Mouse (Mus musculus) kidney, embryonic 15.5 days (tissue): ENCODE measurements at regions not wholly inside any gene's neighbourhood (a gene's known extent, or its start where the extent isn't known, plus 50 kb on each side); places are given as distances from the start of the nearest gene placed in this dataset.

Experiments
- ATAC-seq: fragments of 200-750 bp; cut with Nextera tagmentation; replicated peaks from 2 replicates; pipeline ENCODE4 v1.8.0; 2017; ENCODE audit warnings: moderate TSS enrichment; ENCODE audit not compliant: low FRiP score
- H3K27ac ChIP-seq: fragments of 300-500 bp; sonication (generic); 2 replicates; pipeline ENCODE4 v1.5.1; 2015; ENCODE audit warnings: mild to moderate bottlenecking, inconsistent platforms
- H3K27me3 ChIP-seq: fragments of 300-500 bp; sonication (generic); 2 replicates; pipeline ENCODE4 v1.6.1; 2015; ENCODE audit warnings: inconsistent platforms
- H3K36me3 ChIP-seq: fragments of 300-500 bp; sonication (generic); 2 replicates; pipeline ENCODE4 v1.6.1; 2015; ENCODE audit warnings: inconsistent platforms
- H3K4me1 ChIP-seq: fragments of 300-500 bp; sonication (generic); 2 replicates; pipeline ENCODE4 v1.6.1; 2015; ENCODE audit warnings: inconsistent platforms
- H3K4me2 ChIP-seq: fragments of 300-500 bp; sonication (generic); 2 replicates; pipeline ENCODE4 v1.6.1; 2015; ENCODE audit warnings: moderate library complexity, mild to moderate bottlenecking, inconsistent platforms
- H3K4me3 ChIP-seq: fragments of 300-500 bp; sonication (generic); replicated peaks from 2 replicates; pipeline ENCODE4 v1.5.1; 2015; ENCODE audit warnings: mild to moderate bottlenecking, inconsistent platforms
- H3K9ac ChIP-seq: fragments of 300-500 bp; sonication (generic); 2 replicates; pipeline ENCODE4 v1.6.1; 2015; ENCODE audit warnings: mild to moderate bottlenecking, inconsistent platforms
- H3K9me3 ChIP-seq: fragments of 300-500 bp; sonication (generic); replicated peaks from 2 replicates; pipeline ENCODE4 v1.6.1; 2016; ENCODE audit warnings: inconsistent platforms
- WGBS: fragments of 180-500 bp; shearing (Covaris S2); methylation state at CpG from one replicate; pipeline ENCODE4 v1.1.7; 2015; ENCODE audit warnings: mixed read lengths; 5-methylcytosine and 5-hydroxymethylcytosine counted together

GRCm38 (mm10) chr1:42241172-42241571 is 454.4 kb upstream of the Pou3f3 start:
- peaks cover 16% of the 10 kb centered on the region for H3K4me1 ChIP-seq
- H3K4me3 ChIP-seq = no peak overlapping the region
- H3K9me3 ChIP-seq = no peaks in the 10 kb centered on the region
- H3K9ac ChIP-seq = no peak overlapping the region
- no peaks in the 10 kb centered on the region for H3K36me3 ChIP-seq
- no peaks in the 10 kb centered on the region for H3K27me3 ChIP-seq
- no peak for ATAC-seq
- no peak overlapping the region for H3K27ac ChIP-seq
- H3K4me2 ChIP-seq = no peak overlapping the region
- 62% methylated on average over 9 of the region's 9 CpGs for WGBS

- WGBS = 89% methylated on average over 11 of the region's 11 CpGs
- ATAC-seq = no peak
These were observed 453.9 kb upstream of the Pou3f3 start for GRCm38 (mm10) chr1:42241601-42242220.

GRCm38 (mm10) chr1:42242586-42243457 is 452.7 kb upstream of the Pou3f3 start:
- H3K4me1 ChIP-seq = peaks cover 16% of the 10 kb centered on the region
- ATAC-seq = peak; percentile 50
- no peaks in the 10 kb centered on the region for H3K36me3 ChIP-seq
- peak overlapping the region; percentile 41; the same call in 1 of the 2 replicates for H3K27ac ChIP-seq
- H3K4me3 ChIP-seq = no peak overlapping the region
- H3K27me3 ChIP-seq = no peaks in the 10 kb centered on the region
- 28% methylated on average over 15 of the region's 15 CpGs for WGBS
- H3K9me3 ChIP-seq = no peaks in the 10 kb centered on the region
- H3K4me2 ChIP-seq = peak overlapping the region; percentile 27; the same call in 1 of the 2 replicates
- no peak overlapping the region for H3K9ac ChIP-seq

More at GRCm38 (mm10) chr1:42241601-42242220, 453.9 kb upstream of the Pou3f3 start:
- Histone ChIP-seq H3K4me1 (peaks cover 16% of the 10 kb centered on the region), H3K4me3 (no peak overlapping the region), H3K9ac (no peak overlapping the region), H3K9me3 (no peaks in the 10 kb centered on the region), H3K4me2 (no peak overlapping the region), H3K36me3 (no peaks in the 10 kb centered on the region), H3K27me3 (no peaks in the 10 kb centered on the region), H3K27ac (no peak overlapping the region)

GRCm38 (mm10) chr1:42243458-42243855 is 452.1 kb upstream of the Pou3f3 start:
- H3K27ac ChIP-seq = no peak overlapping the region
- ATAC-seq = peak; percentile 76; the same call in 1 of the 2 replicates

GRCm38 (mm10) chr1:42243878-42244277 is 451.7 kb upstream of the Pou3f3 start:
- WGBS = 12% methylated on average over 14 of the region's 14 CpGs
- H3K9me3 ChIP-seq = no peaks in the 10 kb centered on the region
- peak; percentile 40; the same call in 1 of the 2 replicates for ATAC-seq
- H3K36me3 ChIP-seq = no peaks in the 10 kb centered on the region
- H3K4me3 ChIP-seq = no peak overlapping the region
- no peak overlapping the region for H3K9ac ChIP-seq
- no peaks in the 10 kb centered on the region for H3K27me3 ChIP-seq
- peaks cover 16% of the 10 kb centered on the region for H3K4me1 ChIP-seq
- peak overlapping the region; percentile 37 for H3K4me2 ChIP-seq
- H3K27ac ChIP-seq = no peak overlapping the region

More at GRCm38 (mm10) chr1:42243458-42243855, 452.1 kb upstream of the Pou3f3 start:
- Histone ChIP-seq H3K9me3 (no peaks in the 10 kb centered on the region), H3K4me1 (peaks cover 16% of the 10 kb centered on the region), H3K36me3 (no peaks in the 10 kb centered on the region), H3K27me3 (no peaks in the 10 kb centered on the region), H3K4me3 (no peak overlapping the region), H3K9ac (no peak overlapping the region), H3K4me2 (peak overlapping the region; percentile 37)
- 45% methylated on average over 5 of the region's 5 CpGs for WGBS

GRCm38 (mm10) chr1:42252386-42252785 is 443.2 kb upstream of the Pou3f3 start:
- Histone ChIP-seq H3K27ac (no peak overlapping the region), H3K36me3 (no peaks in the 10 kb centered on the region), H3K9ac (no peak overlapping the region), H3K4me3 (no peak overlapping the region), H3K27me3 (0 out of 2 replicates have a peak, but pooled peaks cover 4% of the 10 kb centered on the region), H3K9me3 (no peaks in the 10 kb centered on the region), H3K4me2 (no peak overlapping the region), H3K4me1 (0 out of 2 replicates have a peak, but pooled peaks cover under 1% of the 10 kb centered on the region)
- ATAC-seq = no peak
- WGBS = 85% methylated on average over 3 of the region's 3 CpGs

- Histone ChIP-seq H3K4me1 (peaks cover 13% of the 10 kb centered on the region), H3K36me3 (no peaks in the 10 kb centered on the region), H3K4me2 (no peak overlapping the region), H3K9me3 (no peaks in the 10 kb centered on the region), H3K9ac (no peak overlapping the region), H3K27ac (no peak overlapping the region), H3K27me3 (0 out of 2 replicates have a peak, but pooled peaks cover 4% of the 10 kb centered on the region), H3K4me3 (no peak overlapping the region)
- 73% methylated on average over 3 of the region's 3 CpGs for WGBS
- ATAC-seq = no peak
These were observed 441.8 kb upstream of the Pou3f3 start for GRCm38 (mm10) chr1:42253786-42254185.

- H3K9ac ChIP-seq = no peak overlapping the region
- no peak overlapping the region for H3K27ac ChIP-seq
- H3K9me3 ChIP-seq = no peaks in the 10 kb centered on the region
- H3K36me3 ChIP-seq = no peaks in the 10 kb centered on the region
- no peak for ATAC-seq
- H3K4me1 ChIP-seq = peaks cover 28% of the 10 kb centered on the region
- WGBS = 73% methylated on average over 10 of the region's 10 CpGs
- H3K27me3 ChIP-seq = 0 out of 2 replicates have a peak, but pooled peaks cover 4% of the 10 kb centered on the region
- no peak overlapping the region for H3K4me2 ChIP-seq
- H3K4me3 ChIP-seq = no peak overlapping the region
These were observed 438.5 kb upstream of the Pou3f3 start for GRCm38 (mm10) chr1:42256911-42257595.

- H3K27me3 ChIP-seq = 0 out of 2 replicates have a peak, but pooled peaks cover 4% of the 10 kb centered on the region
- H3K36me3 ChIP-seq = no peaks in the 10 kb centered on the region
- no peak for ATAC-seq
- 54% methylated on average over 19 of the region's 19 CpGs for WGBS
- no peak overlapping the region for H3K9ac ChIP-seq
- no peak overlapping the region for H3K27ac ChIP-seq
- no peak overlapping the region for H3K4me2 ChIP-seq
- H3K4me1 ChIP-seq = peaks cover 28% of the 10 kb centered on the region
- no peak overlapping the region for H3K4me3 ChIP-seq
- H3K9me3 ChIP-seq = no peaks in the 10 kb centered on the region
These were observed 437.6 kb upstream of the Pou3f3 start for GRCm38 (mm10) chr1:42257801-42258593.

GRCm38 (mm10) chr1:42258594-42258910 is 437.0 kb upstream of the Pou3f3 start:
- Histone ChIP-seq H3K4me1 (peaks cover 28% of the 10 kb centered on the region), H3K4me3 (no peak overlapping the region), H3K9me3 (no peaks in the 10 kb centered on the region), H3K9ac (no peak overlapping the region), H3K27me3 (0 out of 2 replicates have a peak, but pooled peaks cover 4% of the 10 kb centered on the region), H3K27ac (no peak overlapping the region), H3K4me2 (peak overlapping the region; percentile 38; the same call in 1 of the 2 replicates), H3K36me3 (no peaks in the 10 kb centered on the region)
- ATAC-seq = no peak
- 60% methylated on average over 4 of the region's 4 CpGs for WGBS

- peak; percentile 75 for ATAC-seq
- Histone ChIP-seq H3K36me3 (no peaks in the 10 kb centered on the region), H3K4me1 (peaks cover 28% of the 10 kb centered on the region), H3K9ac (no peak overlapping the region), H3K4me2 (peak overlapping the region; percentile 38), H3K9me3 (no peaks in the 10 kb centered on the region), H3K27ac (no peak overlapping the region), H3K27me3 (0 out of 2 replicates have a peak, but pooled peaks cover 4% of the 10 kb centered on the region), H3K4me3 (no peak overlapping the region)
- WGBS = 16% methylated on average over 13 of the region's 13 CpGs
These were observed 436.2 kb upstream of the Pou3f3 start for GRCm38 (mm10) chr1:42259216-42259977.
